ENCODE assay signal across 22 mouse cellular contexts in the genomic region with DNA sequence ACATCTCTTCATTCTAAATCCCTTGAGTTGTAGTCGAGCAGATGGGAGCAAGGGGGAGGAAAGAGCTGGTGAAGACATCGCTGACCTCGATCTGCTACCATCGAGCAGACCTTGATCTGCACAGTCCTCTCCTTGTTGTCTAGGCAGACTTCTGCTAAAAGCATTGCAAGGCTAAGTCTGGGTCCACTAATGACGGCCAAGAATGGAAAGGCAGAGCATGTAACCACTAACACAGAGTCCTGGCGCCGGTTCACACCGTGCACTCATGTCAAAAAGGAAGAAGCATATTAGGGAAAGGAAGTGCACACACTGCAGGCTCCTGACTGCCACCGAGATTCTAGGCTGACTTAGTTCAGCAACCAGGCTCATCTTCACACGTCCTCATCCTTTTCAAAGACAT.
DNase-seq lines count a peak whose midpoint lies in the region; ATAC-seq lines count a peak whose summit lies in the region.
"Had no signal": no experiment of that assay in that cellular context is flagged by ENCODE, and none has a peak within 500 bp of the region (broad histone marks: within the 10 kb centered on the region; RNA-seq: fewer than 3 reads in every experiment).

No protein-coding gene starts in this region.

- no peak overlapping the region for H3K4me3 ChIP-seq in heart, embryonic 11.5 days (ENCODE audit: low read depth, low read length)
- no peak overlapping the region for H3K4me3 ChIP-seq in kidney, embryonic 16.5 days (ENCODE audit: low read length)
- H3K4me3 ChIP-seq in forebrain, embryonic 12.5 days (replicated peaks) = no peak overlapping the region
- H3K4me3 ChIP-seq: embryonic facial prominence, embryonic 10.5 days; erythroblast, embryonic 14.5 days; forebrain, embryonic 15.5 days; heart, embryonic 15.5 days; hindbrain, embryonic 15.5 days; limb, embryonic 12.5 days; liver, embryonic 13.5 days; myocyte; neural tube, embryonic 15.5 days had no signal

- DNase-seq in heart, adult 18-20 months = peak; percentile 56 to 59
- peak; percentile 16 to 44 for DNase-seq in kidney, postnatal 4 days
- DNase-seq in testis, postnatal 14 days (ENCODE audit: low spot score) = peak; percentile 16
- DNase-seq in testis, postnatal 10 days (ENCODE audit: low spot score) = no peak
- peak; percentile 23 to 43 for DNase-seq in lung, postnatal 4 days
- DNase-seq: adrenal gland, adult 8-10 months; cerebellum, adult 11-12 months; liver, embryonic 13.5 days; midbrain, embryonic 14.5 days had no signal

- WGBS in heart, embryonic 11.5 days (ENCODE audit: insufficient replicate concordance) = 71% methylated on average over 10 of the region's 10 CpGs
- 51% methylated on average over 10 of the region's 10 CpGs for WGBS in kidney, embryonic 16.5 days
- WGBS in forebrain, embryonic 12.5 days = 75% methylated on average over 10 of the region's 10 CpGs

- no peak for ATAC-seq in heart, embryonic 11.5 days (replicated peaks; ENCODE audit: insufficient number of reproducible peaks, low FRiP score, low TSS enrichment)
- no peak for ATAC-seq in kidney, embryonic 16.5 days (ENCODE audit: low FRiP score, low TSS enrichment)
- no peak for ATAC-seq in forebrain, embryonic 12.5 days (ENCODE audit: low FRiP score)
- ATAC-seq: forebrain, embryonic 15.5 days; intestine, embryonic 16.5 days had no signal

- no peaks in the 10 kb centered on the region for H3K9me3 ChIP-seq in heart, embryonic 11.5 days (replicated peaks; ENCODE audit: control insufficient read depth, low read length)
- no peaks in the 10 kb centered on the region for H3K9me3 ChIP-seq in kidney, embryonic 16.5 days (ENCODE audit: low read length)
- H3K9me3 ChIP-seq in forebrain, embryonic 12.5 days = no peaks in the 10 kb centered on the region
- H3K9me3 ChIP-seq: embryonic facial prominence, embryonic 10.5 days; forebrain, embryonic 15.5 days; heart, embryonic 15.5 days; hindbrain, embryonic 15.5 days; limb, embryonic 12.5 days; liver, embryonic 13.5 days; neural tube, embryonic 15.5 days had no signal

- no peaks in the 10 kb centered on the region for H3K27me3 ChIP-seq in heart, embryonic 11.5 days (ENCODE audit: control insufficient read depth, insufficient read depth, low read length)
- no peaks in the 10 kb centered on the region for H3K27me3 ChIP-seq in kidney, embryonic 16.5 days (ENCODE audit: insufficient read depth, low read length)
- H3K27me3 ChIP-seq in forebrain, embryonic 12.5 days = no peaks in the 10 kb centered on the region
- H3K27me3 ChIP-seq: CH12.LX; forebrain, embryonic 15.5 days; heart, embryonic 15.5 days; hindbrain, embryonic 15.5 days; limb, embryonic 12.5 days; liver, embryonic 13.5 days; neural tube, embryonic 15.5 days had no signal

- H3K4me2 ChIP-seq in heart, embryonic 11.5 days = no peak overlapping the region
- H3K4me2 ChIP-seq in kidney, embryonic 16.5 days (replicated peaks; ENCODE audit: low read depth, low read length) = no peak overlapping the region
- H3K4me2 ChIP-seq in forebrain, embryonic 12.5 days = no peak overlapping the region
- H3K4me2 ChIP-seq: forebrain, embryonic 15.5 days; heart, embryonic 15.5 days; hindbrain, embryonic 15.5 days; limb, embryonic 12.5 days; liver, embryonic 13.5 days; neural tube, embryonic 15.5 days had no signal

- H3K36me3 ChIP-seq in heart, embryonic 11.5 days (ENCODE audit: control insufficient read depth, insufficient read depth, low read length) = no peaks in the 10 kb centered on the region
- no peaks in the 10 kb centered on the region for H3K36me3 ChIP-seq in kidney, embryonic 16.5 days (ENCODE audit: insufficient read depth, low read length)
- H3K36me3 ChIP-seq in forebrain, embryonic 12.5 days (replicated peaks) = no peaks in the 10 kb centered on the region
- H3K36me3 ChIP-seq: embryonic facial prominence, embryonic 10.5 days; forebrain, embryonic 15.5 days; heart, embryonic 15.5 days; hindbrain, embryonic 15.5 days; limb, embryonic 12.5 days; liver, embryonic 13.5 days; neural tube, embryonic 15.5 days had no signal

- H3K27ac ChIP-seq in heart, embryonic 11.5 days (ENCODE audit: low read depth, low read length) = no peak overlapping the region
- no peak overlapping the region for H3K27ac ChIP-seq in kidney, embryonic 16.5 days (ENCODE audit: low read length)
- H3K27ac ChIP-seq in forebrain, embryonic 12.5 days = no peak overlapping the region
- H3K27ac ChIP-seq: embryonic facial prominence, embryonic 10.5 days; forebrain, embryonic 15.5 days; heart, embryonic 15.5 days; hindbrain, embryonic 15.5 days; limb, embryonic 12.5 days; liver, embryonic 13.5 days; neural tube, embryonic 15.5 days had no signal

- H3K9ac ChIP-seq in heart, embryonic 11.5 days (ENCODE audit: low read depth, low read length) = no peak overlapping the region
- no peak overlapping the region for H3K9ac ChIP-seq in kidney, embryonic 16.5 days (replicated peaks; ENCODE audit: low read length)
- H3K9ac ChIP-seq in forebrain, embryonic 12.5 days = no peak overlapping the region
- H3K9ac ChIP-seq: forebrain, embryonic 15.5 days; heart, embryonic 15.5 days; hindbrain, embryonic 15.5 days; limb, embryonic 12.5 days; liver, embryonic 13.5 days; neural tube, embryonic 15.5 days had no signal

- H3K4me1 ChIP-seq in heart, embryonic 11.5 days (ENCODE audit: control insufficient read depth, insufficient read depth, low read length) = no peaks in the 10 kb centered on the region
- H3K4me1 ChIP-seq in kidney, embryonic 16.5 days (ENCODE audit: insufficient read depth, low read length) = peaks cover 15% of the 10 kb centered on the region
- no peaks in the 10 kb centered on the region for H3K4me1 ChIP-seq in forebrain, embryonic 12.5 days
- H3K4me1 ChIP-seq: forebrain, embryonic 15.5 days; hindbrain, embryonic 15.5 days; liver, embryonic 13.5 days; neural tube, embryonic 15.5 days had no signal
